Mouse (Mus musculus) kidney, adult 18-20 months (tissue): ENCODE data around the gene Mast3.

Experiments used
- DNase-seq: peaks from one replicate; pipeline ENCODE4 v3.0.0; 2021

Gene Mast3

DNA sequence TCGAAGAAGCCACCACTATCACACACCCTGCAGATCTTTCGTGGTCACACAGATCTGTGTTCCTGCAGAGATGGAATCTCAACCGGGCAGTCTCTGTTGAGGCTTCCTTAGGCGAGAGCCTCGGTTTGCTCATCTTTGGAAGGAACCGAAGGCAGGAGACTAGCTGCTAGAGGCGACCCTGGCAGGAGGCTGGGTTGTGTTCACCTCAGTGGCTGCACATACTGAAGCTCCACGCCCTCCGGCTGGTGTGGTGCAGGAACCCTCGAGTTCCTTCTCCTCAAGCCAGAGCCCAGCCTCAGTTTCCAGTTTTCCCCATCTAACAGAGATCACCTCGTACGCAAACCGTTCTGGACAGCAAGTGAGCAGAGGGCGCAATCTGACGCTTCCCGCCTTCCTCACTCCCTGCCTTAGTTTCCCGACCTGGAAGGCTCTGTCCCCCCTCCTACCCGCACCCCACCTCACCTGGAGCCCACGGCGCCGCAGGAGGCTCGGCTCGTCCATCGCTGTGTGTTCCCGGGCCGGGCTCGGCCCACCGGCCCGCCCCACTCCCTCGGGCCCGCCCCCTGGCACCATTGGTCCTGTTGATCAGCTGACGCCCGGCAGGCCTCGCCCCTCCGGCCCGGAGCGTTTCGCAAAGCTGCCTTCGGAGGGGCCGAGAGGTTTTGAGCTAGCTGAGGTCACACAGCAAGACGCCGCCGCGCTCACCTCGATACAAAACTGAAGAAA is at the start of gene Mast3:
Mast3 (minus strand) TSS at position 574 of the 726 bp plus-strand sequence.
- DNase-seq: peak; percentile 87

- no peak for DNase-seq
Measured at GRCm38 (mm10) chr8:70853863-70854262, 49.0 kb upstream of the Mast3 start.

DNA sequence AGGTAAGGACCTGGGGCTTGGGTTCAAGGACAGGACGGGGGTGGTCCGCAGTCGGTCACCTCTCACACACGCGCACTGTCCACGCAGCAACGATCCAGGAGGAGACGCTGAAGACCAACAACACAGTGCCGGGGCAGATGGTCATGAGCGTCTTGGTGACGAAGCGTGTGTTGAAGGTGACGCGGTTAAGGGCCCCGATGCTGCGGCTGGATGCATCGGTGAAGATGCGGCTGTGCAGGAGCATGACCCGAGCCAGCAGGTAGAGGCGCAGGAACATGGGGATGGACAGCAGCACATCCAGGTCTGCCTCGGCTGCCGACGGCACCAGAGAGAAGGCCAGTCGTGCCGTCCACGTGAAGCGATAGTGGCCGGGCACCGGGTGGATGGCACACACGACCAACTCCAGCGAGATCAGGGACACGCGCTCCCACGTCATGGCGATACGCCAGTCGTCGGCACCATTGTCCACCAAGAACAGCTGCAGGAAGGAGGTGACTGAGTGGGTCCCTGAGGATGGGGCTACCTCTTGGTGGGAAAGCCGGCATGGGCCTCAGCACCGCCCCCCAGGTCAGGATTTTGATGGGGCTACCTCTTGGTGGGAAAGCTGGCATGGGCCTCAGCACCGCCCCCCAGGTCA is 47.9 kb upstream of the Mast3 start:
- DNase-seq: no peak

GRCm38 (mm10) chr8:70851837-70852236 is 47.0 kb upstream of the Mast3 start:
- DNase-seq: no peak

- DNase-seq: no peak
Measured at GRCm38 (mm10) chr8:70850947-70851346, 46.1 kb upstream of the Mast3 start.

DNA sequence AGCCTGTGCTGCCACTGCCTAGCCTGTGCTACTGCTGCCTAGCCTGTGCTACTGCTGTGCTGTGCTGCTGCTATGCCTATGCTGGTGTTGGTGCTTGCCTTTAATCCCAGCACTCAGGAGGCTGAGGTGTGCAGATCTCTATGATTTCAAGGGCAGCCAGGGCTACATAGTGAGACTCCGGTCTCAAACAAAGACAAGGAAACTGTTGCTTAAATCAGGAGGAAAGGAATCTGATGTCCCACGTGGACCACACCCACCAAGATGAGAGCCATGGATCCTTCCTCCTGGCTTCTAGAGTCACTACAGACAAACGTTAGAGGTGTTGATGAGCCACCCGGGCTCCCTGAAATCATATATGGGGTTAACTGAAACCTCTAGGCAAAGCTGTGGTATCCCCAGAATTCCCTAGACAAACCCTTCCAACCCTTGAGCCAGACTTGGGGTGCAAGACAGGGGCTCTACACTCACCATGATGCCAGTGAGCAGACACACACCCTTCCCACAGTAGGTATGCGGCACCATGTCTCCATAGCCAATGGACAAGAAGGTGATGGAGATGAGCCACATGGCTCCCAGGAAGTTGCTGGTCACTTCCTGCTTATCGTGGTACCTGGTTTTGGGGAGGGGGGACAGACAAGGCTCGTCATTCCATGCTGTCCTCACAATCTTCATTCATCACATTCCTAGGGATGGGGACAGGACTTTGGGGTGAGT is 45.4 kb upstream of the Mast3 start:
- DNase-seq: no peak

DNA sequence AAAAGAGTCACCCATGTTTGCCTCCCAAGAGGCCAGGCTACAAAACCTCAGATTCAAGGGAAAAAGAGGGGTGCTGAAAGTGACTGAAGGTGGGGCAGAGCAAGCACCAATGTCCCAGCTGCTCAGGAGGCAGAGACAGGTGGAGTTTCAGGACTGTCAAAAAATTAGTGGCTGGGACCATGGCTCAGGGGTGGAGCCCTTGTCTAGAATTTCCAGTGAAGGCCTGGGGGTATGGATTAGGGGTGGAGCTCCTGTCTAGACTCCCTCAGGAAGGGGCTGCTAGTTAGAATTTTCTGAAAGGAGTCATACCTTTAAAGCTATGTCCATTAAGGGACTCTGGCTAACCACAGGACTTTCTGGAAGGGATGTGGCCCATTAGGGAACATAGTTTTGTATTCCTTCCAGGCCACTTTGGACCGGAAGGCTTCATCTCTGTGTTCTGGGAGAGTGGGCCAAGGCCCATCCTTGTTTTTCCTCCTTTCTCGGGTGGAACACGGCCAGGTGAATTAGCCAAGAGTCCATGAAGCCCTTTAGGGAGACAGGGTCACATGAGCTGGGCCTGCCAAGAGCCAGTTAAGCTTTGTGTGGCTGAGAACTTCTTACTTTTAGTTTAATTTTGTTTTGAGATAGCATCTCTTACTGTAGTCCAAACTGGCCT is 44.6 kb upstream of the Mast3 start:
- no peak for DNase-seq

DNA sequence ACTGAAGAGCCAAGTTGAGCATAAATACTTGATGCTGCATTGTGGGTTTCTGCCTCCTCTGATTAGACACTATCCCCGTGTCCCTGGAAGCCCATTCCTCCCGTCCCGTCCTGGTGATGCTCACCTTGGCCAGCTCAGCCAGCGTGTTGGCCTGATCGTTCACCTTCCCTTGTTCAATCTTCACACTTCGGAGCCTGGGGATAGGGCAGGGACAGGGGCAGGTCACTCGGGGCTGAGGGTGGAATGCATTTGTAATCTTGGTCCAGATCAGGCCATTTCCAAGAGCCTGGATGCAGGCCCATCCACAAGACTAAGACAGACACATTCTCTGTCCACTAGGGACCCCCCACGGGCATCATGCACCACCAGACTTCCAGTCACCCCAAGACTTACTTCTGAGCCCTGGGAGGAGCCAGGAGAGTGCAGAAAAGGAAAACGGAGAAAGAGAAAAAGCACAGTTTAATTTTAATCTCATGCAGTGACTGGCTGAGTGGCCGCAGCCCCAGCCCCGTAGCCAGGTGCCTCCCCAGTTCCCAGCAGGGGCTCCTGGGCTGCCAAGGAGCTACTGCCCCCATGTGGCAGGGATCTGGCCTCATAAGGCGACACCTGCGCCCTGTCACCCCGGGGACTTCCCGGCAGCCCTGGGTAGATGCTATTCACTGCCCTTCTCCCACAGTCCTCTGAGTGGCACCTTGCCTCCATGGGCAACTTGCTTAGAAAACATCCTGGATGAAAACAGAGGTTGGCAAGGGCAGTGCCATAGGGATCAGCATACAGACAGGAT is 41.7 kb upstream of the Mast3 start:
- DNase-seq: no peak

GRCm38 (mm10) chr8:70845108-70845507 is 40.3 kb upstream of the Mast3 start:
- DNase-seq: no peak

DNA sequence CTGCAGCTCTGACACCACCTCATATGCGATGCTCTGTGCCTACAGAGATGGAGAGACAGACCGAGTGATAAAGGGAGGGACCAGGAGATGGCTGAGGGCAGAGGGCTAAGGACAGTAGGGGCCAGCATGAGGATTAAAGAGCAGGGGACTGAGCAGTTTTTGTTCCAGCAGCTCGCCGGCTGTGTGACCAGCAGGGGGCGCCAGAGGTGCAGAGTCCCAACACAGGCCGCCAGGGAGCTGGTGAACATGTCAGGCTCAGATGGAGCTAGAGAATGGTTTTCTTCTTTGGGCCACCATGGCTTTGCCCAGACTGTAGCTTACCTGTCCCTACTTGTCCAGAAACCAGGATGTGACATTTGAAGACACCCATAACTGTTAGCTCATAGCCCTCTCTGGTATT is 39.7 kb upstream of the Mast3 start:
- peak; percentile 92 for DNase-seq

DNA sequence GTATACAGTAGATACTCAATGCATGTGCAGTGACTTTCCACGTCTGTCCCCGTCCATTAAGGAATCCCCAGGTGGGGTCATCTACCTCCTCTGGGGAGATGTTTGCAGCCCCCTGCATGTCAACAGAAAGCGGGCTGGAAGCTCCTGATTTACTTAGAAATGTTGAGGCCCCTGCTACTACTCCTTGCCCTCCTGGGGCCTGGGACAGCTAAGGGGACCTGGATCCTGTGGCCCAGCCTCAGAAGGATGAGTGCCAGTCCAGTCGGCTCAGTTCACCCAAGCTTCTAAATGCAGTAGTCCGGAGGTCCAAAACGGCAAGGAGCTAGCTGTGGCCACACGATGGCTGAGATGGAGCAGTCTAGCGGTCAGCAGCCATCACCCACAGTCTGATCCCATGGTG is 39.1 kb upstream of the Mast3 start:
- DNase-seq: no peak

- no peak for DNase-seq
Measured at GRCm38 (mm10) chr8:70843214-70843773, 38.4 kb upstream of the Mast3 start.

DNA sequence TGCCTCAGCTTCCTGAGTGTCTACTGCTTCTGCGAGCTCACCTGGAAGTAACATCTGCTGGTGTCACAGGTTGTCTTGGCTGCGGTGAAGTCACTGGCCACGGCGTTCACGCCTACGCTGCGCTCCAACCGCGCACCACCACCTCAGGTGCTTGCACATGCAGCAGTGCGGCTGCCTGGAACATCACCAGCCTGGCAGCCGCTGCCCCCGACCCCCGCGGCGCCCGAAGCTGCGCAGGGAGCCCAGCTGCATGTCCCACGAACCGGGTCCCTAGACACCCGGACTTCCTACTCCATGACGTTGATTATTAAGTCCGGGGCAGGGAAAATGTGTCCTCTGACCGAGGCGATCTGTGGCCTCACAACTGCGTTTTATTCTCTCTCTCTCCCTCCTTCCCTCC is 37.6 kb upstream of the Mast3 start:
- DNase-seq: no peak

DNA sequence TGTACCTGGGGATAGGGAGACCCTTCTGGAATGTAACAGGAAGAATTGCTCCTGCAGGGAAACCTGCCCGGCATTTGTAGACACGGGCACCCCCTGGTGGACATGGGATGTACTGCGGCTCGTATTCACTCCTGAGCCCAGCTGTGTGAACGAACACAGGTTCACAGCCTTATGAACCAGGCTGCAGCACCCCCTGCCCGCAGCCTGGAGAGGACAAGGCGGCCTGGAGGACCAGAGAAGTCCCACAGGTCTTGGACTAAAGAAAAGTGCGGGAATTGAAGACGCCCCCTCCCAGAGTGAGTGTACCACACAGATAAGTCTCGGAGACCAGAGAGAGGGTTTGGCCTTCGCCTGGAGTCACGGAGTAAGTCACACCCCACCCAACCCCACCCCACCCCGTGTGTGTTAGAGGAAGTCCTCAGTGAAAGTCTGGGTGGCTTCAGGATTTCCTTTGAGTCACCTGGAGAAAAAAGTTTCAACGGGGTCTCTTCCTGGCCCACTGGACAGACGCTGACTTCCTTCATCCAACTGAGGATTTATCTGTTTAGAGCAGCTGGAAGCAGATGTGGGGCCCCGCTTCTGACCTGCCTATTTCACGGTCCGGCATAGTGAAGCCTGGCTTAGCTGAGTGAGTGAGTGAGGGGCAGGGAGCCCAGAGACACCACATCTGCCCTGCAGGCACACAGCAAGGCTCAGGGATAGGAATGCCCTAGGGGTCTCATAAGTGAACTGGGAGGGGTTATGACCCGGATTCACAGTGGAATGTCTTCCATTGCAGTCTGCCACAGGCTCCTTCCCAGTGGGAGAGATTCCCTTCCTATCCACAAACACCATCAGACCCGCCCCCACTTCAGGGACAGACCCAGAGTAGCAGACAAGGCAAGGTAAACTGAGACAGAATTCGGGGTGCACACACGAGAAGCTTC is 36.6 kb upstream of the Mast3 start:
- peak; percentile 96 for DNase-seq

DNA sequence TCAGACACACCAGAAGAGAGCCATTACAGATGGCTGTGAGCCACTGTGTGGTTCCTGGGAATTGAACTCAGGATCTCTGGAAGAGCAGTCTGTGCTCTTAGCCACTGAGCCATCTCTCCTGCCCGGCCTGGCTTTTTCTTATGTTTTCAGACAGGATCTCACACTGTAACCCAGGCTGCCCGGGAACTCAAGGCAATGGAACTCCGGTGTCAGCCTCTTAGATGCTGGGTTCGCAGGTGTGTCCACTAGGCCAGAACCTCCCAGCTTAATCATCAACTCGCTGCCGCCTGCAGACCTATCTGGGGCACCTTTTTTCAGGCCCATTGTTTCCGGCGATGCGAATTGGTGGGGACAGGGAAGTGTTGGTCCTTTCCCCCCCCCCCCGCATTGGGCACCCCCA is 35.7 kb upstream of the Mast3 start:
- DNase-seq: peak; percentile 71

DNA sequence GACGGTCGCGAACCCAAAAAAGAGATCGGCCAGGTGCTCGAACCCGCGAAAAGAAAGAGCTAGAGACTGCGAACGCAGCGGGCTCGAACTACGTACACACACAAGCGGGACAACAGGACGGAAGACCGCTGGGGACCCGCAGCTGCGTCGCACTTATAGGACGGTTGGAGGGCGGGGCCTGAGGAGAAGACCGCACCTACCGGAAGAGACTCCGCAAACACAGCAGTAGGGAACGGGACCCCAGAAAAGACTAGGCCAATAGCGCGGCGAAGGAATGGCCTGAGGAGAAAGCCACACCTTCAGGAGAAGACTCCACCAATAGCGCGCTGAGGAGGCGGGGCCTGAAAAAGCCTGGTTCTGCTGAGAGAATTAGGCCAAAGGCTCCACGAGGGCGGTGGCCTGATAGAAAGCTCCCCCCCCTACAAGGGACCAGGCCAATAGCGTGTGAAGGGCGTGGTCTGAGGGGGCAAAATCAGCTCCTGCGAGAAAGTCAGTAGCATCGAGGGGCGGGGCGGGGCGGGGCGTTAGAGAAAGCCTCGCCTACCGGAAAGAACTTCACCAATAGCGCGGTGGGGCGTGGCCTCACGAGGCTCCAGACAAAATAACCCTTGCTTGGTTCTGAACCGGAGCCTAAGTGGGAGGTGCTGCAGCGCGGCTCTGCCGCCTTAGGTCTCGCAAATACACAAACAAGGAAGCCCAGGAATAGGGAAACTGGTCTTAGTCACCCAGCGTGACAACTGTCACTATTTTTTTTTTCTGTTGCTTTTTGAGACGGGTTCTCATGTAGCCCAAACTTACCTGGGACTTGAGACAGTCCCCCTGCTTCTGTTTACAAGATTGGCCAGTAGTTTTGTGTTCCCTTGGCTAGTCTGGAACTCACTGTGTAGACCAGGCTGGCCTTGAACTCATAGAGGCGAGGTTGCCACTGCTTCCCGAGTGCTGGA is 34.8 kb upstream of the Mast3 start, which contains the start of gene Arrdc2:
Arrdc2 (minus strand) TSS at position 313 of the 944 bp plus-strand sequence.
- peak; percentile 99 for DNase-seq

DNA sequence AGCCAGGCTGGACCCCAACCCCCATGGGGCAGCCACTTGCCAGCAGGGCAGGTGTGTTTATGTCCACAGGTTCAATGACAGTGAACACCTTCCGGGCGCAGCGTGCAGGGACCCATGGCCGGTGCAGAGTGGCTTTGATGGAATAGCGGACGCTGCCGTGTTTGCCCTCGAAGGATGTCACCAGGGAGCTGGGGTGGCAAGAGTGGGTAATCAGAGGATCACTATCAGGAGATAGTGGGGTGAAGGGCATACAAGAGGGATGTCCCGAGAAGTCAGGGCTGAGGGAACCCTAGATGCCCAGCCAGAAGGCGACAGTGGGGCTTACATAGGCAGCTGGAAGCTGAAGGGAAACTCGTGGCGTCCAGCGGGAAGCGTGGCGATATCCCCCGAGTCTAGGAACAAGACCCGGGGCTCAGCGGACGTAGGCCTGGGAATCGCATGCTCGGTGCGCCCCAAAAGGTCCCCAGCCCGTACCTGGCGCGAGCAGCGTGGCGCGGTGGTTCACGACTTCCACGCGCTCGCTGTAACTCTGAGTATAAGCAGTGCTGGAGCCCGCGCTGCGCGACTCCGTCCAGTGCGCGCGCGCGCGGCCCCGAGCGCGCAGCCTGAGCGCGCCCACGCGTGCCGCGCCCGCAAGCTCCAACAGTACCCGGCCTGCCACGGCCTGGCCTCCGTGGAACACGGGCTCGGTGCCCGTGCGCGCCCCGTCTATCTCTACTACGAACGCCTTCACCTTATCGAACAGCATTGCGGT is 34.0 kb upstream of the Mast3 start:
- DNase-seq: no peak

GRCm38 (mm10) chr8:70836666-70837065 is 31.8 kb upstream of the Mast3 start:
- DNase-seq: no peak

DNA sequence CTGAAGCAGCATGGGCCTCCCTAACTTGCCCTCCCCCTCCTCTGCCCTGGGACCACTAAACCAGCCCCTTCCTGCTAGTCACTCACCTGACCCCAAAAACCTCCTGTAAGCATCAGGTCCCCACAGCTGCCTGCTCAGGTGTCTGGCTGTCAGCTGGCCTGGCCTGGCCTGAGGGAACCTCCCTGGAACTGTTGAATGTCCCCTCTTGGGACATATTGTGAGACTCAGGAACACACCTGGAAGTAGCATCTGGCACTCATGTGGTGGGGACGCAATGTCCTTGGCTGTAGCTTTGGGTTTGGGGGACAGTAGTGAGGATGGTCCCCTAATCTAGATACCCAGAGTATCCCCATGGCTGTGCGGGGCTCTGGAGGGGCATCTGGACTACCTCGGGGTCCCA is 29.2 kb upstream of the Mast3 start:
- no peak for DNase-seq
